Mouse (Mus musculus): ENCODE measurements around the gene Celf5. TPM values are rescaled to one million over a fixed set of nuclear protein-coding genes. Genes with fewer than 3 reads are reported as not detected.

The Celf5 gene
- polyA plus RNA-seq, 1 experiment from 2014 or later, result 1.6 TPM

Small RNA genes lying within 50 kb of the gene (microRNA-seq; reads per million reads assigned to microRNA genes)
- not detected for gene Gm25595 (ENCODE audit: borderline number of aligned reads)
- gene Mir1191b (ENCODE audit: borderline number of aligned reads), result 0.52 reads per million

Other genes starting within 250 kb of the Celf5 start
- 13.7 and 16.0 TPM in 2 replicates for gene Zfr2, start 249.6 kb downstream of the Celf5 start, polyA plus RNA-seq (2015; fragmentation: Nextera tagmentation; extraction: Ambion mirVana)
- 7.1 and 9.1 TPM in 2 replicates for gene Matk, start 229.8 kb downstream of the Celf5 start, polyA plus RNA-seq (2015; fragmentation: Nextera tagmentation; extraction: Ambion mirVana)
- 199 and 203 TPM in 2 replicates for gene Mrpl54, start 215.8 kb downstream of the Celf5 start, polyA plus RNA-seq (2015; fragmentation: Nextera tagmentation; extraction: Ambion mirVana)
- 70.9 and 77.4 TPM in 2 replicates for gene Apba3, start 215.7 kb downstream of the Celf5 start, polyA plus RNA-seq (2015; fragmentation: Nextera tagmentation; extraction: Ambion mirVana)
- 15.1 and 22.6 TPM in 2 replicates for gene Tjp3, start 191.1 kb downstream of the Celf5 start, polyA plus RNA-seq (2015; fragmentation: Nextera tagmentation; extraction: Ambion mirVana)
- 51.1 and 53.8 TPM in 2 replicates for gene Pip5k1c, start 189.7 kb downstream of the Celf5 start, polyA plus RNA-seq (2015; fragmentation: Nextera tagmentation; extraction: Ambion mirVana)
- gene Cactin, start 161.6 kb downstream of the Celf5 start, polyA plus RNA-seq (2015; fragmentation: Nextera tagmentation; extraction: Ambion mirVana), result 41.4 and 44.0 TPM in 2 replicates
- 13.2 and 14.2 TPM in 2 replicates for gene Tbxa2r, start 154.0 kb downstream of the Celf5 start, polyA plus RNA-seq (2015; fragmentation: Nextera tagmentation; extraction: Ambion mirVana)
- gene Gipc3, start 139.4 kb downstream of the Celf5 start, polyA plus RNA-seq (2015; fragmentation: Nextera tagmentation; extraction: Ambion mirVana), result 0.29 and 0.35 TPM in 2 replicates
- gene Hmg20b, start 132.2 kb downstream of the Celf5 start, polyA plus RNA-seq (2015; fragmentation: Nextera tagmentation; extraction: Ambion mirVana), result 94.7 and 96.1 TPM in 2 replicates
- gene Mfsd12, start 125.2 kb downstream of the Celf5 start, polyA plus RNA-seq (2015; fragmentation: Nextera tagmentation; extraction: Ambion mirVana), result 15.8 and 16.2 TPM in 2 replicates
- gene 4930404N11Rik, start 116.9 kb downstream of the Celf5 start, polyA plus RNA-seq (2015; fragmentation: Nextera tagmentation; extraction: Ambion mirVana), result 0.73 and 1.3 TPM in 2 replicates
- gene Fzr1, start 104.2 kb downstream of the Celf5 start, polyA plus RNA-seq (2015; fragmentation: Nextera tagmentation; extraction: Ambion mirVana), result 98.8 and 102 TPM in 2 replicates
- 83.1 and 85.2 TPM in 2 replicates for gene Dohh, start 98.3 kb downstream of the Celf5 start, polyA plus RNA-seq (2015; fragmentation: Nextera tagmentation; extraction: Ambion mirVana)
- gene Gm48551, start 98.2 kb downstream of the Celf5 start, polyA plus RNA-seq (2015; fragmentation: Nextera tagmentation; extraction: Ambion mirVana), result 3.1 and 3.2 TPM in 2 replicates
- 1.6 and 2.9 TPM in 2 replicates for gene Gm48552, start 93.7 kb downstream of the Celf5 start, polyA plus RNA-seq (2015; fragmentation: Nextera tagmentation; extraction: Ambion mirVana)
- gene Smim24, start 89.7 kb downstream of the Celf5 start, polyA plus RNA-seq (2015; fragmentation: Nextera tagmentation; extraction: Ambion mirVana), result 5.0 and 8.3 TPM in 2 replicates
- 138 and 139 TPM in 2 replicates for gene Nfic, start 27.1 kb downstream of the Celf5 start, polyA plus RNA-seq (2015; fragmentation: Nextera tagmentation; extraction: Ambion mirVana)
- gene Ncln, start 13.7 kb upstream of the Celf5 start, polyA plus RNA-seq (2015; fragmentation: Nextera tagmentation; extraction: Ambion mirVana), result 81.9 and 89.1 TPM in 2 replicates
- gene S1pr4, start 17.4 kb upstream of the Celf5 start, polyA plus RNA-seq (2015; fragmentation: Nextera tagmentation; extraction: Ambion mirVana), result 0.77 and 1.1 TPM in 2 replicates
- gene Gna15, start 41.5 kb upstream of the Celf5 start, polyA plus RNA-seq (2015; fragmentation: Nextera tagmentation; extraction: Ambion mirVana), result 4.9 and 6.4 TPM in 2 replicates
- 89.1 and 89.2 TPM in 2 replicates for gene Gna11, start 62.5 kb upstream of the Celf5 start, polyA plus RNA-seq (2015; fragmentation: Nextera tagmentation; extraction: Ambion mirVana)
- 642 and 649 TPM in 2 replicates for gene Aes, start 76.8 kb upstream of the Celf5 start, polyA plus RNA-seq (2015; fragmentation: Nextera tagmentation; extraction: Ambion mirVana)
- 63.1 and 73.7 TPM in 2 replicates for gene Tle2, start 91.9 kb upstream of the Celf5 start, polyA plus RNA-seq (2015; fragmentation: Nextera tagmentation; extraction: Ambion mirVana)
- gene Tle6, start 118.4 kb upstream of the Celf5 start, polyA plus RNA-seq (2015; fragmentation: Nextera tagmentation; extraction: Ambion mirVana), result 16.4 and 19.6 TPM in 2 replicates
- gene BC025920, start 123.6 kb upstream of the Celf5 start, polyA plus RNA-seq (2015; fragmentation: Nextera tagmentation; extraction: Ambion mirVana), result 0.84 and 1.3 TPM in 2 replicates
- gene Sirt6, start 145.1 kb upstream of the Celf5 start, polyA plus RNA-seq (2015; fragmentation: Nextera tagmentation; extraction: Ambion mirVana), result 40.5 and 41.0 TPM in 2 replicates
- 14.5 and 15.0 TPM in 2 replicates for gene Ankrd24, start 145.8 kb upstream of the Celf5 start, polyA plus RNA-seq (2015; fragmentation: Nextera tagmentation; extraction: Ambion mirVana)
- 4.2 and 4.5 TPM in 2 replicates for gene Gm10778, start 166.3 kb upstream of the Celf5 start, polyA plus RNA-seq (2015; fragmentation: Nextera tagmentation; extraction: Ambion mirVana)
- gene Zfp433, start 222.1 kb upstream of the Celf5 start, polyA plus RNA-seq (2015; fragmentation: Nextera tagmentation; extraction: Ambion mirVana), result 13.1 and 13.7 TPM in 2 replicates